Mouse (Mus musculus): ENCODE results near the gene Gm9887. TPM values are rescaled to one million over a fixed set of nuclear protein-coding genes. Genes with fewer than 3 reads are reported as not detected.

The Gm9887 gene
- polyA plus RNA-seq, 1 experiment, result 5.4 TPM

- H3K4me3 ChIP-seq (ENCODE audit: low read depth, low read length), result peak within 1 kb of the TSS; percentile 99
- H3K27me3 ChIP-seq (ENCODE audit: control insufficient read depth, insufficient read depth, low read length), result no peaks in the 10 kb centered on the region
- WGBS, result under 1% methylated on average over 48 of the region's 50 CpGs
- H3K36me3 ChIP-seq (ENCODE audit: control insufficient read depth, insufficient read depth, low read length), result peaks cover 17% of the 10 kb centered on the region
- peak within 1 kb of the TSS; percentile 64 for H3K27ac ChIP-seq (ENCODE audit: insufficient read depth, low read depth, low read length)
- peaks cover 2% of the 10 kb centered on the region; the same call in 1 of the 2 replicates for H3K4me1 ChIP-seq (ENCODE audit: control insufficient read depth, insufficient read depth, insufficient read length, low read length)
- peak; percentile 88 for TF ChIP-seq POLR2A (IDR thresholded peaks at IDR 0.05; ENCODE audit: low read depth, low read length)
- no peak for TF ChIP-seq CTCF (IDR thresholded peaks at IDR 0.05; ENCODE audit: extremely low read depth, insufficient read length, insufficient replicate concordance, low read depth, low read length)
Observed at GRCm38 (mm10) chr12:69356546-69357299, 15.5 kb downstream of the Gm9887 start, which contains the start of gene Nemf. Gene Nemf, minus strand, starts transcription at chr12:69357165.

- Histone ChIP-seq H3K27me3 (ENCODE audit: control insufficient read depth, insufficient read depth, low read length) (no peaks in the 10 kb centered on the region; the same call in 1 of the 2 replicates), H3K27ac (ENCODE audit: insufficient read depth, low read depth, low read length) (no peak overlapping the region), H3K36me3 (ENCODE audit: control insufficient read depth, insufficient read depth, low read length) (peaks cover 45% of the 10 kb centered on the region), H3K4me1 (ENCODE audit: control insufficient read depth, insufficient read depth, insufficient read length, low read length) (peaks cover 2% of the 10 kb centered on the region; the same call in 1 of the 2 replicates), H3K4me3 (ENCODE audit: low read depth, low read length) (no peak overlapping the region)
- TF ChIP-seq CTCF (IDR thresholded peaks at IDR 0.05; ENCODE audit: extremely low read depth, insufficient read length, insufficient replicate concordance, low read depth, low read length), result no peak
- TF ChIP-seq POLR2A (IDR thresholded peaks at IDR 0.05; ENCODE audit: low read depth, low read length), result no peak
- 78% methylated on average over 1 of the region's 1 CpGs for WGBS
Observed at GRCm38 (mm10) chr12:69351685-69352084, 20.6 kb downstream of the Gm9887 start.

DNA sequence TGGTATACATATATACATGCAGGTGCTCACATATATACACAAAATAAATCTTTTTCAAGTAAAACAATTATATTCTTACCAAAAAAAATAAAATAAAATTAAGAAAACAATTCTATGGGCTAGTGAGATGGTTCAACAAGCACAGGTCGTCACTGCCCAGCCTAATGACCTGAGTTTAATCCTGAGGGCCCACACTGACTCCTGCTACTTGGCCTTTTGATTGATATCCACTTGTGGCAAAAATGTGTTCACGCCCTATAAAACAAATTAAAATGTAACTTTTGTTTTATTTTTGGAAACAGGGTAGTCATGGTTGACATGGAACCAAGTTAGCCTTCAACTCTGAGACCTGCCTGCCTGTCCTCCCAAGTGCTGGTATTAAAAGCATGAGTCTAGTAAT, 22.3 kb downstream of the Gm9887 start:
- WGBS, result 82% methylated on average over 2 of the region's 2 CpGs
- peaks cover 54% of the 10 kb centered on the region for H3K36me3 ChIP-seq (ENCODE audit: control insufficient read depth, insufficient read depth, low read length)
- H3K4me3 ChIP-seq (ENCODE audit: low read depth, low read length), result no peak overlapping the region
- H3K27me3 ChIP-seq (ENCODE audit: control insufficient read depth, insufficient read depth, low read length), result no peaks in the 10 kb centered on the region; the same call in 1 of the 2 replicates
- no peaks in the 10 kb centered on the region for H3K4me1 ChIP-seq (ENCODE audit: control insufficient read depth, insufficient read depth, insufficient read length, low read length)
- no peak overlapping the region for H3K27ac ChIP-seq (ENCODE audit: insufficient read depth, low read depth, low read length)
- TF ChIP-seq POLR2A (IDR thresholded peaks at IDR 0.05; ENCODE audit: low read depth, low read length) (no peak), CTCF (IDR thresholded peaks at IDR 0.05; ENCODE audit: extremely low read depth, insufficient read length, insufficient replicate concordance, low read depth, low read length) (no peak)

DNA sequence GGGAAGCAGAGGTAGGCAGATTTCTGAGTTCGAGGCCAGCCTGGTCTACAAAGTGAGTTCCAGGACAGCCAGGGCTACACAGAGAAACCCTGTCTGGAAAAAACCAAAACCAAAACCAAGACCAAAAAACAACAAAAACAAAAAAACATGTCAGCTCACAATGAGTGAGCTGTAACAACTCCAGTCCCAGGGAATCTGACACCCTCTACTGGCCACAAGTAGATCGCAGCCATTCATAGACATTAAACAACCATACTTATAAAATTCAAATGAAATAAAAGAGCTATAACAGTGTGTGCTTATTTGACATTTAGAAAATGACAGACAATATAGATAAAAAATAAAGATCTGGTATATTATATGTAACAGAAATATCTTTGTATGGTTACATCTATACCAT, 38.7 kb downstream of the Gm9887 start:
- WGBS, result 80% methylated on average over 2 of the region's 2 CpGs
- no peaks in the 10 kb centered on the region for H3K27me3 ChIP-seq (ENCODE audit: control insufficient read depth, insufficient read depth, low read length)
- no peak overlapping the region for H3K27ac ChIP-seq (ENCODE audit: insufficient read depth, low read depth, low read length)
- peaks cover 46% of the 10 kb centered on the region for H3K36me3 ChIP-seq (ENCODE audit: control insufficient read depth, insufficient read depth, low read length)
- no peaks in the 10 kb centered on the region for H3K4me1 ChIP-seq (ENCODE audit: control insufficient read depth, insufficient read depth, insufficient read length, low read length)
- no peak overlapping the region for H3K4me3 ChIP-seq (ENCODE audit: low read depth, low read length)
- TF ChIP-seq POLR2A (IDR thresholded peaks at IDR 0.05; ENCODE audit: low read depth, low read length) (no peak), CTCF (IDR thresholded peaks at IDR 0.05; ENCODE audit: extremely low read depth, insufficient read length, insufficient replicate concordance, low read depth, low read length) (no peak)

DNA sequence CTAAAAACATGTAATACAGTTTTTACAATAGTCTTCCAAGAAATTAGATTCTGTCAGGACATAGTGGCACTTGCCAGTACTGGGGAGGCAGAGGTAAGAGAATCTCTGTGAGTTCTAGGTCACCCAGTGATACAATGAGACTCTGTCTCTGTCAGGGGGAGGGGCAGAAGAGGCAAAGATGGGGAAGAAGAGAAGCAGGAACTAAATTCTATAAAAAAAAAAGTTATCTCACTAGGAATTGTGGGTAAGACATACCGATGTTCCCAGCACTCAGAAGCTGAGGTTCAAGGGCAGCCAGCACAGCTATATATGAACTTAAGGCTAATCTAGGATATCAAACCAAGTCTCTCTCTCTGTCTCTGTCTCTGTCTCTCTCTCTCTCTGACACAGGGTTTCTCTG, 40.1 kb downstream of the Gm9887 start:
- Histone ChIP-seq H3K27ac (ENCODE audit: insufficient read depth, low read depth, low read length) (no peak overlapping the region), H3K4me3 (ENCODE audit: low read depth, low read length) (no peak overlapping the region), H3K4me1 (ENCODE audit: control insufficient read depth, insufficient read depth, insufficient read length, low read length) (no peaks in the 10 kb centered on the region), H3K27me3 (ENCODE audit: control insufficient read depth, insufficient read depth, low read length) (no peaks in the 10 kb centered on the region), H3K36me3 (ENCODE audit: control insufficient read depth, insufficient read depth, low read length) (peaks cover 42% of the 10 kb centered on the region)
- 45% methylated on average over 1 of the region's 1 CpGs for whole genome bisulfite sequencing
- no peak for TF ChIP-seq POLR2A (IDR thresholded peaks at IDR 0.05; ENCODE audit: low read depth, low read length)

DNA sequence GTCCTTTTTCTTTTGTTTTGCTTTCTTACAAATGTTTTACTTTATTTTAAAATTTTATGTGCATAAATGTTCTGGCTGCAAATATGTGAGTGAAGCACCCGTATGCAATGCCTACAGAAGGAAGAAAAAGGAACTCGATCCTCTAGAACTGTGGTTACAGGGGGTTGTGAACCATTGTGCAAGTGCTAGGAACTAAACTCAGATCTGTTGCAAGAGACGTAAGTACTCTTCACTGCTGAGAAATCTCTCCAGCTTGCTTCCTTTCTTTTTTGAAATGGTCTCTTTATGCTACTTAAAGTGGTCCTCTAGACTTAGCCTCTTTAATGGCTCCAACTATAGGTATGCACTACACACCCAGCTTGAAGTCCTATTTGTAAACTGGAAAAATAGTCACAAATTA, 41.1 kb downstream of the Gm9887 start:
- WGBS, result 88% methylated on average over 3 of the region's 3 CpGs
- Histone ChIP-seq H3K27me3 (ENCODE audit: control insufficient read depth, insufficient read depth, low read length) (no peaks in the 10 kb centered on the region), H3K27ac (ENCODE audit: insufficient read depth, low read depth, low read length) (no peak overlapping the region), H3K4me1 (ENCODE audit: control insufficient read depth, insufficient read depth, insufficient read length, low read length) (no peaks in the 10 kb centered on the region), H3K36me3 (ENCODE audit: control insufficient read depth, insufficient read depth, low read length) (peaks cover 42% of the 10 kb centered on the region), H3K4me3 (ENCODE audit: low read depth, low read length) (no peak overlapping the region)
- TF ChIP-seq POLR2A (IDR thresholded peaks at IDR 0.05; ENCODE audit: low read depth, low read length), result no peak
- no peak for TF ChIP-seq CTCF (IDR thresholded peaks at IDR 0.05; ENCODE audit: extremely low read depth, insufficient read length, insufficient replicate concordance, low read depth, low read length)

Other genes with a start within 250 kb of the Gm9887 start
- 1,257 and 1,611 TPM in 2 replicates for gene Rps29, start 213.3 kb downstream of the Gm9887 start, polyA plus RNA-seq (2012; rRNA removed)
- 0.60 and 0.90 TPM in 2 replicates for gene Lrr1, start 203.6 kb downstream of the Gm9887 start, polyA plus RNA-seq (2012; rRNA removed)
- gene Rpl36al, start 188.4 kb downstream of the Gm9887 start, polyA plus RNA-seq (2012; rRNA removed), result 59.3 and 66.4 TPM in 2 replicates
- gene Mgat2, start 188.3 kb downstream of the Gm9887 start, polyA plus RNA-seq (2012; rRNA removed), result 19.1 and 20.6 TPM in 2 replicates
- gene Gm49383, start 175.4 kb downstream of the Gm9887 start, polyA plus RNA-seq (2012; rRNA removed), result 0.51 and 1.6 TPM in 2 replicates
- 0.50 and 0.93 TPM in 2 replicates for gene Dnaaf2, start 174.0 kb downstream of the Gm9887 start, polyA plus RNA-seq (2012; rRNA removed)
- gene Gm49384, start 168.2 kb downstream of the Gm9887 start, polyA plus RNA-seq (2012; rRNA removed), result not detected in 2 replicates
- gene Pole2, start 144.3 kb downstream of the Gm9887 start, polyA plus RNA-seq (2012; rRNA removed), result 0.95 and 3.4 TPM in 2 replicates
- 0.08 and 2.6 TPM in 2 replicates for gene Klhdc1, start 131.3 kb downstream of the Gm9887 start, polyA plus RNA-seq (2012; rRNA removed)
- 18.9 and 22.6 TPM in 2 replicates for gene Klhdc2, start 75.8 kb downstream of the Gm9887 start, polyA plus RNA-seq (2012; rRNA removed)
- 0.20 and 0.71 TPM in 2 replicates for gene Nemf, start 15.3 kb downstream of the Gm9887 start, polyA plus RNA-seq (2012; rRNA removed)
- 223 and 652 TPM in 2 replicates for gene Arf6, start 308 bp downstream of the Gm9887 start, polyA plus RNA-seq (2012; rRNA removed)
- 4.4 and 7.6 TPM in 2 replicates for gene Vcpkmt, start 210.6 kb upstream of the Gm9887 start, polyA plus RNA-seq (2012; rRNA removed)

Data from small intestine, adult 2 months (tissue).